Mouse (Mus musculus): ENCODE measurements around the gene Peg12.

The Peg12 gene

GRCm38 (mm10) chr7:62463878-62464755, at the start of gene Peg12:
Gene Peg12 (minus strand): TSS chr7:62464510.
- peak; percentile 18 to 20 for DNase-seq (ENCODE audit: low read depth in 1 of 2, low spot score in 2 of 2)

GRCm38 (mm10) chr7:62486139-62486538, 21.8 kb upstream of the Peg12 start:
- no peak for DNase-seq (ENCODE audit: low read depth in 1 of 2, low spot score in 2 of 2)

DNA sequence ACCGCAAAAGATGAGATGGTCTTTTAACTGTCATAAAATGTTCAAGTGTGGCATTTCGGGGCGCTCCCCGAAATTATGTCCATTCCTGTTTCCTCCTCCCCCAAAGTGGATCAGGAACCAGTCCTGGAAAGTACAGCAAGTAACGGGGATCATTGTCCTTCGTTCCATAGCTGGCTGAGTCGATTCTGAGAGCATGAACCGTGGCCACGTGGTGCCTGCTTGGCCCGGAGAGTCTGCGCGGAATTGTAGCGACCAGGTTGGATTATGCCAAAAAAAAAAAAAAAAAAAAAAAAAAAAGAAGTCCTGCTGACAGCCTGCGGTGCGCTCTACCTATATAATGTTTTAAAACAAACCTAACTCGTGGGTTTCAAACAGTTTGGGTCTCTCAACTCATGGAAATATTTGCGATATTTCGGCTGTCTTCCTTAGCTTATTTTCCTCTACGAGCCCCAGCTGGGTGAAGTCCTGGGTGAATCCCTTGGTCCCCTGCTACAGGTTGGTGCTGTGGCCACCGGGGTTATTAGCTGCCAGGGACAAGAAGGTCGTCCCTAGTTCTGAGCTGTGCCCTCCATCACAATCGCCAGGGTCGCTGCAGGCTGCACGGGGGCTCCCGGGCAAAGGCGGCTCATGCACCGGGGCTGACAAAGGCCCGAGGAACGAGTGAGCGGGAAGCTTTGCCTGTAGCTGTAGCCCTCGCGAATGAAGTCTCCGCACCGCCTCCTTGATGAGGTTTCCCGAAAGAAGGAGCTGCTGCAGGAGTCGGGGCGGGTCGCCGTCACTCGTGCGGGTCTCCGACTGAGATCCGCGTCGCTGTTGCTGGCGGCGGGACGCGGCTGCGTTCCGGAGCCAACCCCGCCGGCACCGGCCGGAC, 1.1 kb downstream of the Peg12 start:
- no peak for DNase-seq (ENCODE audit: low read depth in 1 of 2, low spot score in 2 of 2)

- no peak for DNase-seq (ENCODE audit: low read depth in 1 of 2, low spot score in 2 of 2)
Observed at GRCm38 (mm10) chr7:62462229-62463006, 1.9 kb downstream of the Peg12 start.

DNA sequence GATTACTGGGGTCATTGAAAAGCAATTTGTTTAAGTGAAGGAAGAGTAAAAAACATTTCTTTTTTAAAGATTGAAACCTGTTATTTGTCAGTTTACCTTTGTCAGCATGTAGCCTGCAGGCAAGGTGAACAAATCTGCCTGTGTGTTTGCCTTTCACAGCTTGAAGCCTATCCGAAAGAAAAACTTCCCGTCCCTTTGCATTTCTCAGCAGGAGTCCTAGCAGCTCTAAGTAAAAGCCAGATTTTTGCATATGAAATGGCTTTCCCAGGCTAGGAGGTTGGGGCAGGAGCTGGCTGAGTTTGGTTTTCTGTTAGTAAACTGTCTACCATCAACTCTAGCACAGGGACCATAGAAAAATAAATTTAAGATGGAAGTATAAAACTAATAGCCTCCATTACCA, 12.0 kb downstream of the Peg12 start:
- no peak for DNase-seq (ENCODE audit: low read depth in 1 of 2, low spot score in 2 of 2)

DNA sequence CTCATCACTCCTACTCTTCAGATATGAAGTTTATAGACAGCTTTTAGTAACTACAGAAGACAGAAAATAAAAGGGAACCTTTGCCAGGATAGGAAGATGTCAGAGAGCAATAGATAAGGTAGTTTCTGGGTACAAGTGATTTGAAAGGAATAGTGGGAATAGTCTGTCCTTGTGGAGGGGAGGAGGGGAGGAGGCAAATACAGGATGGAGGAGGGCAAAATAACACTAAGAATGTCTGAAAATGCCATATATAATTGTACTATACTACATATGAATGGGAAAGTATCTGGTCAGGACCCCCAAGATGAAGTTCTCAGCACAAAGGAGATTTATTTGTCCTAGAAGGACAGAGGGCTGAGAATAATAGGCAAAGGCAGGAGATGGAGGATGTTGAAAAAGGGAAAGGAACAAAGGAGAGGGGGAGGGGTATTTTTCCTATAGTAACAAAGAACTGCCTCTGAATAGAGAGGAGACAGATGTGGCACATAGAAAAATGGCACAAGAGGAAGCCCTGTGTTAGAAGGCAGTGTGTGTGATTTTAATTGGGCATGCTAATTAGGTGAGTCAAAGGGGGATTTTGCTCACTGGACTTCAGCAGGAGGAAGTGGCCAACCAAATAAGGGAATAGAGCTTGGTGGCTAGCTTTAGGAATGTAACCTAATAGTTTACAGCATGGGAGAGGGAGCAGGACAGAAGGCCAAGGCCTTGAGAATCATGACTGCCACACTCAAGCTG, 18.7 kb downstream of the Peg12 start:
- no peak for DNase-seq (ENCODE audit: low read depth in 1 of 2, low spot score in 2 of 2)

DNA sequence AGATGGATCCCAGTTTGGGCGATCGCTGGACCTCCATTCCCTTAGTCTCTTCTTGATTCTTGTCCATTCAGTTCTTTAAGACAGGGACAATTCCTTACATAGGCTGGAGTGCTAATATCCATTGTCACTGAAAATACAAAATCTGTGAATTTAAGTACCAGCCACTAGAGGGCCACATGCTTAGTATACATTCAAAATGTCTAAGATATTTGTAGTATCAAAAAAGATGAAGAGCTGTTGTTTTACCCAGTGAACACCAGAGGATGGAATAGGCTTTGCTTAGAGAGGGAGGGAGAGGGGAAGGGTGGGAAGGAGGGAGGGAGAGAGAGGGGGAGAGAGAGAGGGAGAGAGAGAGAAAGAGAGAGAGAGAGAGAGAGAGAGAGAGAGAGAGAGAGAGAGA, 27.9 kb downstream of the Peg12 start:
- no peak for DNase-seq (ENCODE audit: low read depth in 1 of 2, low spot score in 2 of 2)

GRCm38 (mm10) chr7:62433243-62433642, 31.1 kb downstream of the Peg12 start:
- DNase-seq (ENCODE audit: low read depth in 1 of 2, low spot score in 2 of 2) = no peak

GRCm38 (mm10) chr7:62428337-62428736, 36.0 kb downstream of the Peg12 start:
- DNase-seq (ENCODE audit: low read depth in 1 of 2, low spot score in 2 of 2) = no peak

GRCm38 (mm10) chr7:62423210-62423609, 41.1 kb downstream of the Peg12 start:
- no peak for DNase-seq (ENCODE audit: low read depth in 1 of 2, low spot score in 2 of 2)

- no peak for DNase-seq (ENCODE audit: low read depth in 1 of 2, low spot score in 2 of 2)
Observed at GRCm38 (mm10) chr7:62420566-62420965, 43.7 kb downstream of the Peg12 start.

DNA sequence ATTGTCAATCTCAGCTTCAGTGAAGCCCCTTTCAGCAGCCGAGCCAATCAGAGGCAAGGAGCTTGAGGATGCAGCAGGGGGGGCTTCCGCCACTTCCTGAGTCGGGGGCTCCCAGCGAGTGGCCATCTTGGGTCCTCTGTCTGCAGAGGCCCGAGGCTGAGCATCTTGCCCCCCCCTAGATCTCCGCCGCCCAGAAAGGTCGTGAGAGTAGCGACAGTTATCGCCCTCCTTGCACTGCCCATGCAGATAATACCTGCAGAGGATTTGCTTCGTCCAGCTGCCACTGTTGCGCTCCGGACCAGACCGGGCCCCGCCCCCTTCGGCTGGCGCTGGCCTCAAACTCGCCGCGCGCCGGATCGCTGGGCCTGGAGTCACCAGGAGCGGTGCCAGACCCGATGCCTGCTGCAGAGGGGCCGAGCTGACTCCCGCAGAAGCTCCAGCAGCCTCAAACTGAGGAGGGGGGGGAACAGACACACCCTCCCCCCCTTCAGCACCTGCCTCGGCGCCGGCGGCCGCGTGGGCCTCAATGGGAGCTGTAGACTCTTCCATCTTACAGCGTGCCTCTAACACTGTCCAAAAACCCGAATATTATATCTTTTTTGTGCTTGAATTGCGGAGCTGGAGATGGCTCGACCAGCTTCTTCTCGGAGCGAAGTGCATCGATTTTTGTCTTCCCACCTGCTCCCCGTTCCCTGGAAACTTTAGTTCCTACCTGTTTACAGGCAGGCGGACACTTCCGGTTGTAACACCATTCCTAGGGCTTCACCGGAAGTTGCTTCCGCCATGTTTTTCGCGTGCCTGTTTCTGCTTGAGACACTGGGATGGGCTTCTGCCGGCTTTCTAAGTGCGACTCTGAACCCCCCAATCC, 44.6 kb downstream of the Peg12 start, which contains the start of gene Mkrn3:
Gene Mkrn3 (minus strand): TSS at position 647 of the 868 bp plus-strand sequence.
- DNase-seq (ENCODE audit: low read depth in 1 of 2, low spot score in 2 of 2) = peak in 1 of 2 experiments; percentile 18

DNA sequence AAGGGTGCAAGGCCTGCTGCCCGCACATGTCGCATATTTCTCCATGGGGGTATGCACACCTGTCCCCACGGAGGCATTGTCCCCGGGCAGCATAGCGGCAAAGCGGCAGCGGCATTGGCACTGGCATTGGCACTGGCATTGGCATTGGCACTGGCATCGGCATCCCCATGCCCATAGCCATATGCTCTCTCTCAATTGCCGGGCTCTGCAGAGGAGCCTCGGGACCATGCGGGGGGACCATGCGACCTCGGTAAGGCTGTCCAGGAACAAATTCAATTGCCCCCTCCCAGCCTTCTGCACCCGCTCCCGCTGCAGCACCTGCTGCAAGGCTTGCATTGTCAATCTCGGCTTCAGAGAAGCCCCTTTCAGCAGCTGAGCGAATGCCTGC, 45.2 kb downstream of the Peg12 start:
- DNase-seq (ENCODE audit: low read depth in 1 of 2, low spot score in 2 of 2) = no peak

DNA sequence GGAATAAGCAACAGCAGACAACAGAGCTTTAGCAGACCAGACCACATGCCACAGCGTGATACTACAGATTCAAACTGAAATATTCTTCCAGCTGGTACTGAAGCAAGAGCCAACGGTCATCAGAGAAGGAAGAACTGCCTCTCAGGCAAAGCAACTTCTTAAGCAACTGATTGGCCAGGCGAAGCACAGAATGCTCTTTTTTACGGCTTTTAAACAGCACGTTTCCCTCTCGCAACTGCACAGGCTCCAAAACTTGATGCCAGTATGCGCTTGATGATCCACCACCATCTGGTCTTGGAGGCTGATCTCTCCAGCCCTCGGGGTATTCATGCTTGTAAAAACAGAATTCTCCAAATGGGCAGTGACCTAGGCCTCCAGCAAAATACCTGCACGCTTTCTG, 46.0 kb downstream of the Peg12 start:
- no peak for DNase-seq (ENCODE audit: low read depth in 1 of 2, low spot score in 2 of 2)

- DNase-seq (ENCODE audit: low read depth in 1 of 2, low spot score in 2 of 2) = no peak
Observed at GRCm38 (mm10) chr7:62416173-62416572, 48.1 kb downstream of the Peg12 start.

DNA sequence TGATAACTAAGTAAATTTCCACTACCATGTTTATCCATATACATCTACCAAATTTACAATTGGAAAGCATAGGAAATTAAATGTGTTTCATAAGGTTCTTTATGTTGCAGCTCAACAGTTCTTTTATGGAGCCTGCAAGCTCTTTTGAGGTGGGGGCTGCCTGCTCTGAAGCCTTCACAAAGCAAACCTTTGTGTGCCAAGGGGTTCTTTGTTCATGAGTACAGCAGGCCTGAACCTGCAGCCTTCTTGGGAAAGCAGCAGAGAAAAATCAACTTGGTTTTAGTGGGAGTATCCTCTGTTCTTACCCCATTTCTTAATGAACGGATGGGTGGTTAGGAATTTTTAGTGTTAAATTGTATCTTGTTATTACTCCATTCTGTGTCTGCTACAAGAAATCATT, 49.1 kb downstream of the Peg12 start:
- DNase-seq (ENCODE audit: low read depth in 1 of 2, low spot score in 2 of 2) = no peak
